Mouse (Mus musculus): ENCODE data around the gene Rin2. TPM values are rescaled to one million over a fixed set of nuclear protein-coding genes. Genes with fewer than 3 reads are reported as not detected.
A peak's percentile ranks its signal among the peaks of the same experiment; 100 is the strongest.
"Not testable (repeated sequence)": the region's sequence is repeated elsewhere in the genome, so short reads cannot be mapped to it uniquely, and the experiment has no call there.

Gene Rin2
- polyA plus RNA-seq, 1 experiment: 12.3 TPM

GRCm38 (mm10) chr2:145881932-145882331, 206.9 kb downstream of the Rin2 start:
- H3K4me1 ChIP-seq (ENCODE audit: control insufficient read depth, insufficient read depth, insufficient read length, low read length): peaks cover 38% of the 10 kb centered on the region
- no peak overlapping the region for H3K4me3 ChIP-seq (ENCODE audit: insufficient read depth, low read depth, low read length)
- H3K27ac ChIP-seq (replicated peaks; ENCODE audit: low read depth, low read length): no peak overlapping the region

GRCm38 (mm10) chr2:145882398-145882797, 207.4 kb downstream of the Rin2 start:
- H3K4me3 ChIP-seq (ENCODE audit: insufficient read depth, low read depth, low read length): no peak overlapping the region
- peaks cover 38% of the 10 kb centered on the region for H3K4me1 ChIP-seq (ENCODE audit: control insufficient read depth, insufficient read depth, insufficient read length, low read length)
- H3K27ac ChIP-seq (replicated peaks; ENCODE audit: low read depth, low read length): peak overlapping the region; percentile 79

GRCm38 (mm10) chr2:145884036-145884912, 209.3 kb downstream of the Rin2 start:
- peak overlapping the region; percentile 87 for H3K27ac ChIP-seq (replicated peaks; ENCODE audit: low read depth, low read length)
- H3K4me1 ChIP-seq (ENCODE audit: control insufficient read depth, insufficient read depth, insufficient read length, low read length): peaks cover 51% of the 10 kb centered on the region
- no peak overlapping the region for H3K4me3 ChIP-seq (ENCODE audit: insufficient read depth, low read depth, low read length)

DNA sequence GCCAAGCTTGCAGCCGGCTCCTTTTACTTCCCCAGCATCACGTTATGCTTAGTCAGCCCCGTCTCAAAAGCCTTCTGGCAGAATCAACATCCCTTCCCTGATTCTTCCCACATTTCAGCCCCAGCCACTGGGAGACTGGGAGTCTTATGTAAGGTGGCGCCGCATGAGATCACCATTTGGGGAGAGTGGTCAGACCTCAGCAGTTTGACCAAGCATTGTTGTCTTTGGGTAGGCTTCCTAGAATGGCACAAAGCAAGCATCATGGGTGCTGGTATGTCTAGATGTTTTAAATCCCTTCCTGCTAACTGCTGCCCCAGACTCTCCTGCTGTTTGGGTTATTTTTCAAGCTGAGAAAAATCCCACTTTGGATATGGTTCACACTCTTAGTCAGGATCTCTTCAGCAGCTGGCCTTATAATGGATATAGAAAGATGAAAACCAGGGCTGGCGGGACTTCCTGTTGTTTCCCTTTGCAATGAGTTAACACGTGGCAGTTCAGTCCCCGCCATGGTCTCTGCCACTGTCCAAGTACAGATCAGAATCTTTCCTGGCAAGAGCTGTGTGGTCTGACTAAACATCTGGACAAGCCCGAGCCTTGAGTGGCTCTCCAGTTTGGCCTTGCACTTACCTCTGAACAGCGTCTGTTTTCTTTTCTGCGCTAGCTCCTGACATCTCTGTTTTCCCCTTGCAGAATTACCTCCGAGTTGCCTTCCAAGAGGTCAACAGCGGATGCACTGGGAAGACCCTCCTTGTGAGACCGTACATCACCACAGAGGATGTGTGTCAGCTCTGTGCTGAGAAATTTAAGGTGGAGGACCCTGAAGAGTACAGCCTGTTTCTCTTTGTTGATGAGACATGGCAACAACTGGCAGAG, 210.1 kb downstream of the Rin2 start:
- Histone ChIP-seq H3K4me3 (ENCODE audit: insufficient read depth, low read depth, low read length) (no peak overlapping the region), H3K27ac (replicated peaks; ENCODE audit: low read depth, low read length) (peak overlapping the region; percentile 87), H3K4me1 (ENCODE audit: control insufficient read depth, insufficient read depth, insufficient read length, low read length) (peaks cover 55% of the 10 kb centered on the region)

- H3K27ac ChIP-seq (replicated peaks; ENCODE audit: low read depth, low read length): peak overlapping the region; percentile 87
- H3K4me1 ChIP-seq (ENCODE audit: control insufficient read depth, insufficient read depth, insufficient read length, low read length): peaks cover 39% of the 10 kb centered on the region
- H3K4me3 ChIP-seq (ENCODE audit: insufficient read depth, low read depth, low read length): no peak overlapping the region
Measured at GRCm38 (mm10) chr2:145887937-145888765, 213.1 kb downstream of the Rin2 start.

DNA sequence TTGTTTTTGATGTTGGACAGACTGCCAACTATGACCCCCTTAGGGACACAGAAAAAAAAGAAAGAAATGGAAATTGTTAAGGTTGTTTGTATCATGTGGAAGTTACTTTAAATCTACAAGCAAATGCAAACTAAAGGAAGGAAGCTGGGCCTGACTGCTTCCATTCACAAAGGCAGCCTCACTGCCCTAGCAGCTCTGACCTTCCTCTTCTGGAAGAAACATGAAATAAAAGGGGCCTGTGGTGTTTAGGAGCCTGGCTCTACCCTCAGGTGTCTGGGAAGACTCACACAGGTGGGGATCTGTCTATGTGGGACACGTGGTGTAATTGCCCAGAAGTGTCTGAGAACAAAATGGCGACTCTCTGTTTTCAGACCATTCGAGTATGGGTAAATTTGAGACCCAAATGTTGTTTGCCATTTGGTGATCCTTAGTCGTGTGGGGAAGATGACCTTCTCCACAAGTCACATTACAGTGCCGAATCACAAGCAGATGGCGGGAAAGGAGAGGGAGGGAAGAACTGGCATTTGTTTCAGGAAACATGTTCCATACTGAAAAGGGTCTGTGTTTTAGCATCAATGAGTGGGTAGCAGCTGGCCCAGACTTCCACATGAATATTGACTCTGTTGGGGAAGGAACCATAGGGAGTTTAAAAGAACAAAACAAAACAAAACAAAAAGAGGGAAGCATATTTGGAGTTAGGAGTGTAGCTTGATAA, 213.9 kb downstream of the Rin2 start:
- H3K4me1 ChIP-seq (ENCODE audit: control insufficient read depth, insufficient read depth, insufficient read length, low read length): peaks cover 34% of the 10 kb centered on the region
- H3K27ac ChIP-seq (replicated peaks; ENCODE audit: low read depth, low read length): peak overlapping the region; percentile 87
- no peak overlapping the region for H3K4me3 ChIP-seq (ENCODE audit: insufficient read depth, low read depth, low read length)

- peaks cover 20% of the 10 kb centered on the region for H3K4me1 ChIP-seq (ENCODE audit: control insufficient read depth, insufficient read depth, insufficient read length, low read length)
- no peak overlapping the region for H3K27ac ChIP-seq (replicated peaks; ENCODE audit: low read depth, low read length)
- H3K4me3 ChIP-seq (ENCODE audit: insufficient read depth, low read depth, low read length): no peak overlapping the region
Measured at GRCm38 (mm10) chr2:145890571-145890970, 215.6 kb downstream of the Rin2 start.

DNA sequence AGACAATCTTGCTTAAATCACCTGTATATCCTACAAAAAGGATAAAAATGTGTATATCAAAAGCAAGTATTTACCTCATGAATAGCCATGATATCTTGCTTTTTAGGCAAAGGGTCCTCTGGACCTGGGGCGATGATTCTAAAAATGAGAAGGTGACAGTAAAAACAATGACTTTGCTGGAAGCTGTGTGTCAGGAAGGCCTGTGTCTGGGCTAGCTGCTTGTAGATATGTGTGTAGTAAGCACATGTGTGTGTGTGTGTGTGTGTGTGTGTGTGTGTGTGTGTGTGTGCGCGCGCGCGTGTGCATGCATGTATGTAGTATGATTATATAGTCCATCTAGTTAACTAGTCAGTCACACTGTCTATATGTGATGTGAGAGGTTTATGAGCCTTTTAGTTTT, 218.7 kb downstream of the Rin2 start:
- Histone ChIP-seq H3K4me1 (ENCODE audit: control insufficient read depth, insufficient read depth, insufficient read length, low read length) (peaks cover 9% of the 10 kb centered on the region), H3K27ac (replicated peaks; ENCODE audit: low read depth, low read length) (no peak overlapping the region), H3K4me3 (ENCODE audit: insufficient read depth, low read depth, low read length) (no peak overlapping the region)

DNA sequence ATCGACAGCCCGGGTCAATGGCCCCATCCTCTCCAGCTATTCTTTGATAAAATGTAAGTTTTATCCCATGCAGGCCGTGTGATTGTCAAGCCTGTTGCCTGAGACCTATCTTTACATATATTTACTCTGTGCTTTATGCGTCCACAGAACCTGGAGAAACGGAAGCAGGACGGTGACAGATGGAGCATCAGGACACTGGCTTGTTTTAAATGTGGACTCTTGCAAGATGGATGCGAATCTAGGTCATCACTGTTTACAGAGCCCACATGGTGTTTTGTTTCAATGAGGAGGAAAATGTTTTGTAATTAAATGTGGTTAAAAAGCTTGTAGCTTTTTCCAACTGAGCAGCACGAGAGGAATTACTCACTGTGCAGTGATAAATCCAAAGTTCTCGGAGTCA, 223.1 kb downstream of the Rin2 start:
- H3K4me3 ChIP-seq (ENCODE audit: insufficient read depth, low read depth, low read length): no peak overlapping the region
- no peaks in the 10 kb centered on the region for H3K4me1 ChIP-seq (ENCODE audit: control insufficient read depth, insufficient read depth, insufficient read length, low read length)
- H3K27ac ChIP-seq (replicated peaks; ENCODE audit: low read depth, low read length): no peak overlapping the region

- not testable (repeated sequence) for H3K4me1 ChIP-seq (ENCODE audit: control insufficient read depth, insufficient read depth, insufficient read length, low read length); H3K4me3 ChIP-seq (ENCODE audit: insufficient read depth, low read depth, low read length); H3K27ac ChIP-seq (replicated peaks; ENCODE audit: low read depth, low read length)
Measured at GRCm38 (mm10) chr2:145900318-145900717, 225.3 kb downstream of the Rin2 start.

DNA sequence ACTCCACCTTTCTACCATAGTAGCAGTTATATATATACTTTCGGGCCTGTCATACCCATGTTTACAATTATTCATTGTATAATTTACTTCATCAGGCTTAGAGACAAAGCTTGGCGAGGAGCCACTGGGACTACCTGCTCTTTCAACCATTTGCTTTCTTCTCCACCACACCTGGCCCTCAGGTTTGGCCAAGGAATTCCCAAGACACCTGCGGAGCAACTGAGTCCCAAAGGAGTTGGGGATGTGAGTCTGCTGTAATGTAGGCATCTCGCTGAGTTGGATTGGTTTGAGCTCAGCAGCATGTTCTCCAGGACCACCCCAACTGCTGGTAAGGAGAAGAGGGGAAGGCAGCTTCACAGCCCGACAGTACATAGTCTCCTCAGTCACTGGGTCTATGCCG, 226.8 kb downstream of the Rin2 start, which contains the start of gene Naa20:
TSS of gene Naa20 (plus strand) at position 239 of the 400 bp plus-strand sequence.
- H3K4me1 ChIP-seq (ENCODE audit: control insufficient read depth, insufficient read depth, insufficient read length, low read length): peaks cover 7% of the 10 kb centered on the region
- peak within 1 kb of the TSS; percentile 97; the same call in 1 of the 2 replicates for H3K4me3 ChIP-seq (ENCODE audit: insufficient read depth, low read depth, low read length)
- no peak within 1 kb of the TSS for H3K27ac ChIP-seq (replicated peaks; ENCODE audit: low read depth, low read length)

GRCm38 (mm10) chr2:145903061-145903901, 228.3 kb downstream of the Rin2 start:
- Histone ChIP-seq H3K4me1 (ENCODE audit: control insufficient read depth, insufficient read depth, insufficient read length, low read length) (peaks cover 7% of the 10 kb centered on the region), H3K4me3 (ENCODE audit: insufficient read depth, low read depth, low read length) (peak overlapping the region; percentile 97), H3K27ac (replicated peaks; ENCODE audit: low read depth, low read length) (peak overlapping the region; percentile 98)

- Histone ChIP-seq H3K4me3 (ENCODE audit: insufficient read depth, low read depth, low read length) (peak overlapping the region; percentile 97), H3K27ac (replicated peaks; ENCODE audit: low read depth, low read length) (peak overlapping the region; percentile 98), H3K4me1 (ENCODE audit: control insufficient read depth, insufficient read depth, insufficient read length, low read length) (peaks cover 7% of the 10 kb centered on the region)
Measured at GRCm38 (mm10) chr2:145903983-145904616, 229.1 kb downstream of the Rin2 start.
